Mouse (Mus musculus) gastrocnemius, postnatal 36 days (tissue): ENCODE data around the gene Ndufs6. TPM values are rescaled to one million over a fixed set of nuclear protein-coding genes. Genes with fewer than 3 reads are reported as not detected.

Experiments
- total RNA-seq, 2 experiments: library from RNA; stranded (reverse); gene quantifications; 2 replicates each; pipeline ENCODE4 v1.2.3; 2021

Ndufs6 gene
- total RNA-seq, 2 experiments from 2014 or later, result 402 to 419 TPM

Other genes starting within 250 kb of the Ndufs6 start
- gene Irx4, start 68.1 kb downstream of the Ndufs6 start, total RNA-seq, result not detected
- 10 to 100 TPM; 39.2 to 42.5 TPM for gene Mrpl36, start within 50 bp of the Ndufs6 start, total RNA-seq
- 1 to 10 TPM; 2.7 TPM for gene Lpcat1, start 138.7 kb upstream of the Ndufs6 start, total RNA-seq
- gene Slc6a3, start 208.2 kb upstream of the Ndufs6 start, total RNA-seq, result not detected